Comparison of ENCODE assay signal across 8 mouse cellular contexts in genomic region chr6:120038366-120039255, GRCm38 (mm10). TPM values are rescaled to one million over a fixed set of nuclear protein-coding genes. Genes with fewer than 3 reads are reported as not detected.
DNase-seq lines count a peak whose midpoint lies in the region; ATAC-seq and TF ChIP-seq lines count a peak whose summit lies in the region.

Wnk1 (minus strand) TSS chr6:120038672.

- peak; percentile 77 for ATAC-seq in erythroid progenitor cell, adult 5-6 weeks (replicated peaks; ENCODE audit: low FRiP score, poor library complexity, severe bottlenecking)
- ATAC-seq in heart, embryonic 12.5 days (ENCODE audit: insufficient number of reproducible peaks, low FRiP score) = peak; percentile 95
- peak; percentile 96 for ATAC-seq in kidney, postnatal 0 days (replicated peaks; ENCODE audit: low FRiP score, low read depth)
- ATAC-seq in liver, embryonic 11.5 days (replicated peaks; ENCODE audit: low FRiP score) = peak; percentile 83
- peak; percentile 93 for ATAC-seq in stomach, embryonic 14.5 days (ENCODE audit: insufficient number of reproducible peaks, insufficient read depth, low FRiP score, low read depth)

- H3K4me3 ChIP-seq in heart, embryonic 12.5 days = peak within 1 kb of the TSS; percentile 97
- peak within 1 kb of the TSS; percentile 87 for H3K4me3 ChIP-seq in kidney, postnatal 0 days (replicated peaks; ENCODE audit: low read depth, low read length)
- H3K4me3 ChIP-seq in liver, embryonic 11.5 days (ENCODE audit: low read depth, low read length) = peak within 1 kb of the TSS; percentile 94
- H3K4me3 ChIP-seq in stomach, embryonic 14.5 days (ENCODE audit: low read depth, low read length) = peak within 1 kb of the TSS; percentile 90

- H3K36me3 ChIP-seq in heart, embryonic 12.5 days = peaks cover 6% of the 10 kb centered on the region; the same call in 1 of the 2 replicates
- H3K36me3 ChIP-seq in kidney, postnatal 0 days (ENCODE audit: insufficient read depth, low read length) = no peaks in the 10 kb centered on the region
- peaks cover 3% of the 10 kb centered on the region; the same call in 1 of the 2 replicates for H3K36me3 ChIP-seq in liver, embryonic 11.5 days (ENCODE audit: control insufficient read depth, insufficient read depth, low read length)
- no peaks in the 10 kb centered on the region for H3K36me3 ChIP-seq in stomach, embryonic 14.5 days (ENCODE audit: control insufficient read depth, insufficient read depth, low read length)

- DNase-seq in CD4-positive helper T cell, adult 2 months (ENCODE audit: low read depth, low spot score) = peak; percentile 99
- DNase-seq in brain, embryonic 18.5 days (ENCODE audit: low read depth, low spot score) = peak; percentile 98
- peak; percentile 99 for DNase-seq in kidney, postnatal 0 days (ENCODE audit: low spot score)
- peak; percentile 97 for DNase-seq in liver, embryonic 11.5 days (ENCODE audit: low spot score)
- DNase-seq in naive thymus-derived CD4-positive, alpha-beta T cell, adult 2 months (ENCODE audit: low read depth) = peak; percentile 99

- H3K9ac ChIP-seq in heart, embryonic 12.5 days = peak within 1 kb of the TSS; percentile 98
- peak within 1 kb of the TSS; percentile 87 for H3K9ac ChIP-seq in kidney, postnatal 0 days (ENCODE audit: low read depth, low read length)
- peak within 1 kb of the TSS; percentile 81 for H3K9ac ChIP-seq in liver, embryonic 11.5 days (ENCODE audit: low read depth, low read length)
- H3K9ac ChIP-seq in stomach, embryonic 14.5 days (replicated peaks; ENCODE audit: low read depth, low read length) = peak within 1 kb of the TSS; percentile 87

- H3K4me2 ChIP-seq in heart, embryonic 12.5 days = peak within 1 kb of the TSS; percentile 83
- peak within 1 kb of the TSS; percentile 84 for H3K4me2 ChIP-seq in kidney, postnatal 0 days (ENCODE audit: low read length)
- peak within 1 kb of the TSS; percentile 99 for H3K4me2 ChIP-seq in liver, embryonic 11.5 days
- H3K4me2 ChIP-seq in stomach, embryonic 14.5 days (replicated peaks; ENCODE audit: low read depth, low read length) = peak within 1 kb of the TSS; percentile 93

- under 1% methylated on average over 51 of the region's 59 CpGs for WGBS in heart, embryonic 12.5 days
- WGBS in kidney, postnatal 0 days = 2% methylated on average over 57 of the region's 59 CpGs
- WGBS in liver, embryonic 11.5 days = 1% methylated on average over 49 of the region's 59 CpGs
- under 1% methylated on average over 58 of the region's 59 CpGs for WGBS in stomach, embryonic 14.5 days

- no peaks in the 10 kb centered on the region for H3K27me3 ChIP-seq in heart, embryonic 12.5 days (replicated peaks)
- no peaks in the 10 kb centered on the region for H3K27me3 ChIP-seq in kidney, postnatal 0 days (ENCODE audit: insufficient read depth, low read length)
- no peaks in the 10 kb centered on the region for H3K27me3 ChIP-seq in liver, embryonic 11.5 days (replicated peaks; ENCODE audit: control insufficient read depth, insufficient read depth, low read length)
- H3K27me3 ChIP-seq in stomach, embryonic 14.5 days (ENCODE audit: control insufficient read depth, insufficient read depth, low read length) = no peaks in the 10 kb centered on the region

- no peaks in the 10 kb centered on the region for H3K9me3 ChIP-seq in heart, embryonic 12.5 days (replicated peaks)
- H3K9me3 ChIP-seq in kidney, postnatal 0 days (replicated peaks; ENCODE audit: low read length) = no peaks in the 10 kb centered on the region
- no peaks in the 10 kb centered on the region for H3K9me3 ChIP-seq in liver, embryonic 11.5 days (ENCODE audit: control insufficient read depth, low read length)
- H3K9me3 ChIP-seq in stomach, embryonic 14.5 days (ENCODE audit: control insufficient read depth, low read depth, low read length) = no peaks in the 10 kb centered on the region

- peaks cover 6% of the 10 kb centered on the region; the same call in 1 of the 2 replicates for H3K4me1 ChIP-seq in heart, embryonic 12.5 days (replicated peaks)
- H3K4me1 ChIP-seq in kidney, postnatal 0 days (replicated peaks; ENCODE audit: insufficient read depth, low read length) = 0 out of 2 replicates have a peak, but pooled peaks cover 7% of the 10 kb centered on the region
- H3K4me1 ChIP-seq in liver, embryonic 11.5 days (replicated peaks; ENCODE audit: control insufficient read depth, insufficient read depth, low read length) = peaks cover 12% of the 10 kb centered on the region
- peaks cover 11% of the 10 kb centered on the region for H3K4me1 ChIP-seq in stomach, embryonic 14.5 days (ENCODE audit: control insufficient read depth, insufficient read depth, low read length)

- peak within 1 kb of the TSS; percentile 99 for H3K27ac ChIP-seq in heart, embryonic 12.5 days (ENCODE audit: poor library complexity, severe bottlenecking)
- peak within 1 kb of the TSS; percentile 99 for H3K27ac ChIP-seq in kidney, postnatal 0 days
- H3K27ac ChIP-seq in liver, embryonic 11.5 days (ENCODE audit: low read depth, low read length) = peak within 1 kb of the TSS; percentile 94
- peak within 1 kb of the TSS; percentile 99 for H3K27ac ChIP-seq in stomach, embryonic 14.5 days (ENCODE audit: low read length)

- no peak; the same call in 1 of the 2 replicates for TF ChIP-seq CTCF in kidney, postnatal 0 days (IDR thresholded peaks at IDR 0.05; ENCODE audit: low read depth)

RNA-seq across cellular contexts. Expression of gene Wnk1, which starts in this region (rescaled TPM):
- total RNA-seq in erythroid progenitor cell, adult 5-6 weeks (2015; ENCODE audit: low replicate concordance) = 952 and 1,049 TPM in 2 replicates
- total RNA-seq in erythroid progenitor cell, adult 5-6 weeks (2017; ENCODE audit: low replicate concordance) = 745 and 1,012 TPM in 2 replicates
- 94.6 and 107 TPM in 2 replicates for polyA plus RNA-seq in heart, embryonic 12.5 days (2016; fragmentation: Nextera tagmentation; extraction: Ambion mirVana)
- 171 and 172 TPM in 2 replicates for polyA plus RNA-seq in kidney, postnatal 0 days (2015; fragmentation: Nextera tagmentation; extraction: Ambion mirVana)
- polyA plus RNA-seq in liver, embryonic 11.5 days (2014; fragmentation: Nextera tagmentation; extraction: Ambion mirVana) = 46.6 and 55.2 TPM in 2 replicates
- 80.8 and 86.0 TPM in 2 replicates for polyA plus RNA-seq in stomach, embryonic 14.5 days (2014; fragmentation: Nextera tagmentation; extraction: Ambion mirVana)

Comparison
In these comparisons a context has a peak if more than half of its experiments do, and no peak if none do; other contexts are left out.
1. Peak in every context shown above with its lines: DNase-seq, ATAC-seq, H3K4me3 ChIP-seq and H3K27ac ChIP-seq.